Mouse (Mus musculus): Measurements from ENCODE around the gene Tbc1d2. TPM values are rescaled to one million over a fixed set of nuclear protein-coding genes. Genes with fewer than 3 reads are reported as not detected.
"Not testable (repeated sequence)": the region's sequence is repeated elsewhere in the genome, so short reads cannot be mapped to it uniquely, and the experiment has no call there.

Tbc1d2 gene
- polyA plus RNA-seq, 1 experiment = 1.0 TPM

- Histone ChIP-seq H3K4me3 (ENCODE audit: extremely low read depth, insufficient read depth, insufficient read length) (no peak overlapping the region), H3K36me3 (ENCODE audit: control insufficient read depth, insufficient read depth, low read length) (no peaks in the 10 kb centered on the region; the same call in 1 of the 2 replicates), H3K4me1 (ENCODE audit: control insufficient read depth, insufficient read depth, insufficient read length) (peaks cover 19% of the 10 kb centered on the region), H3K27me3 (ENCODE audit: control insufficient read depth, insufficient read depth, low read length) (no peaks in the 10 kb centered on the region), H3K27ac (ENCODE audit: insufficient read depth, low read length) (peak overlapping the region; percentile 68; the same call in 1 of the 2 replicates)
- WGBS = 45% methylated on average over 1 of the region's 1 CpGs
- DNase-seq (ENCODE audit: low read depth in 1 of 2, low spot score in 2 of 2) = no peak
- TF ChIP-seq POLR2A (IDR thresholded peaks at IDR 0.05; ENCODE audit: low read depth, low read length) = no peak
- TF ChIP-seq CTCF (IDR thresholded peaks at IDR 0.05; ENCODE audit: extremely low read depth, insufficient read depth, insufficient read length, insufficient replicate concordance) = no peak
Measured at GRCm38 (mm10) chr4:46578228-46578627, 71.8 kb downstream of the Tbc1d2 start.

GRCm38 (mm10) chr4:46575509-46576284 lies 74.3 kb downstream of the Tbc1d2 start:
- WGBS = 10% methylated on average over 6 of the region's 10 CpGs
- H3K4me3 ChIP-seq (ENCODE audit: extremely low read depth, insufficient read depth, insufficient read length); H3K27me3 ChIP-seq (ENCODE audit: control insufficient read depth, insufficient read depth, low read length); H3K27ac ChIP-seq (ENCODE audit: insufficient read depth, low read length); DNase-seq (ENCODE audit: low read depth in 1 of 2, low spot score in 2 of 2); H3K36me3 ChIP-seq (ENCODE audit: control insufficient read depth, insufficient read depth, low read length): not testable (repeated sequence)
- peaks cover 24% of the 10 kb centered on the region for H3K4me1 ChIP-seq (ENCODE audit: control insufficient read depth, insufficient read depth, insufficient read length)

- no peaks in the 10 kb centered on the region for H3K36me3 ChIP-seq (ENCODE audit: control insufficient read depth, insufficient read depth, low read length)
- H3K4me3 ChIP-seq (ENCODE audit: extremely low read depth, insufficient read depth, insufficient read length) = peak overlapping the region; percentile 38; the same call in 1 of the 2 replicates
- H3K4me1 ChIP-seq (ENCODE audit: control insufficient read depth, insufficient read depth, insufficient read length) = peaks cover 24% of the 10 kb centered on the region
- TF ChIP-seq POLR2A (IDR thresholded peaks at IDR 0.05; ENCODE audit: low read depth, low read length) = no peak
- peak overlapping the region; percentile 89 for H3K27ac ChIP-seq (ENCODE audit: insufficient read depth, low read length)
- no peak for DNase-seq (ENCODE audit: low read depth in 1 of 2, low spot score in 2 of 2)
- WGBS = 5% methylated on average over 10 of the region's 12 CpGs
- H3K27me3 ChIP-seq (ENCODE audit: control insufficient read depth, insufficient read depth, low read length) = no peaks in the 10 kb centered on the region
Measured at GRCm38 (mm10) chr4:46574841-46575240, 75.2 kb downstream of the Tbc1d2 start.

- Histone ChIP-seq H3K27me3 (ENCODE audit: control insufficient read depth, insufficient read depth, low read length) (no peaks in the 10 kb centered on the region), H3K27ac (ENCODE audit: insufficient read depth, low read length) (peak overlapping the region; percentile 89), H3K36me3 (ENCODE audit: control insufficient read depth, insufficient read depth, low read length) (no peaks in the 10 kb centered on the region), H3K4me3 (ENCODE audit: extremely low read depth, insufficient read depth, insufficient read length) (peak overlapping the region; percentile 11), H3K4me1 (ENCODE audit: control insufficient read depth, insufficient read depth, insufficient read length) (peaks cover 24% of the 10 kb centered on the region)
- 17% methylated on average over 9 of the region's 9 CpGs for WGBS
- TF ChIP-seq CTCF (IDR thresholded peaks at IDR 0.05; ENCODE audit: extremely low read depth, insufficient read depth, insufficient read length, insufficient replicate concordance) (no peak), POLR2A (IDR thresholded peaks at IDR 0.05; ENCODE audit: low read depth, low read length) (no peak)
- DNase-seq (ENCODE audit: low read depth in 1 of 2, low spot score in 2 of 2) = no peak
Measured at GRCm38 (mm10) chr4:46574024-46574753, 75.8 kb downstream of the Tbc1d2 start.

- H3K27me3 ChIP-seq (ENCODE audit: control insufficient read depth, insufficient read depth, low read length) = no peaks in the 10 kb centered on the region
- DNase-seq (ENCODE audit: low read depth in 1 of 2, low spot score in 2 of 2) = no peak
- peak overlapping the region; percentile 51 for H3K27ac ChIP-seq (ENCODE audit: insufficient read depth, low read length)
- H3K36me3 ChIP-seq (ENCODE audit: control insufficient read depth, insufficient read depth, low read length) = no peaks in the 10 kb centered on the region
- H3K4me3 ChIP-seq (ENCODE audit: extremely low read depth, insufficient read depth, insufficient read length) = no peak overlapping the region
- WGBS = 50% methylated on average over 4 of the region's 4 CpGs
- H3K4me1 ChIP-seq (ENCODE audit: control insufficient read depth, insufficient read depth, insufficient read length) = peaks cover 25% of the 10 kb centered on the region
- TF ChIP-seq CTCF (IDR thresholded peaks at IDR 0.05; ENCODE audit: extremely low read depth, insufficient read depth, insufficient read length, insufficient replicate concordance) = no peak
- no peak for TF ChIP-seq POLR2A (IDR thresholded peaks at IDR 0.05; ENCODE audit: low read depth, low read length)
Measured at GRCm38 (mm10) chr4:46572616-46573015, 77.4 kb downstream of the Tbc1d2 start.

GRCm38 (mm10) chr4:46571744-46572143 lies 78.3 kb downstream of the Tbc1d2 start:
- no peak overlapping the region for H3K4me3 ChIP-seq (ENCODE audit: extremely low read depth, insufficient read depth, insufficient read length)
- DNase-seq (ENCODE audit: low read depth in 1 of 2, low spot score in 2 of 2) = no peak
- H3K4me1 ChIP-seq (ENCODE audit: control insufficient read depth, insufficient read depth, insufficient read length) = peaks cover 30% of the 10 kb centered on the region
- H3K27ac ChIP-seq (ENCODE audit: insufficient read depth, low read length) = no peak overlapping the region
- no peaks in the 10 kb centered on the region for H3K27me3 ChIP-seq (ENCODE audit: control insufficient read depth, insufficient read depth, low read length)
- 88% methylated on average over 9 of the region's 9 CpGs for WGBS
- H3K36me3 ChIP-seq (ENCODE audit: control insufficient read depth, insufficient read depth, low read length) = no peaks in the 10 kb centered on the region
- TF ChIP-seq CTCF (IDR thresholded peaks at IDR 0.05; ENCODE audit: extremely low read depth, insufficient read depth, insufficient read length, insufficient replicate concordance) (no peak), POLR2A (IDR thresholded peaks at IDR 0.05; ENCODE audit: low read depth, low read length) (no peak)

- H3K4me3 ChIP-seq (ENCODE audit: extremely low read depth, insufficient read depth, insufficient read length) = no peak overlapping the region
- H3K27me3 ChIP-seq (ENCODE audit: control insufficient read depth, insufficient read depth, low read length) = no peaks in the 10 kb centered on the region
- H3K27ac ChIP-seq (ENCODE audit: insufficient read depth, low read length) = no peak overlapping the region
- H3K4me1 ChIP-seq (ENCODE audit: control insufficient read depth, insufficient read depth, insufficient read length) = peaks cover 44% of the 10 kb centered on the region; the same call in 1 of the 2 replicates
- 75% methylated on average over 5 of the region's 5 CpGs for WGBS
- H3K36me3 ChIP-seq (ENCODE audit: control insufficient read depth, insufficient read depth, low read length) = no peaks in the 10 kb centered on the region
- DNase-seq (ENCODE audit: low read depth in 1 of 2, low spot score in 2 of 2) = no peak
- no peak for TF ChIP-seq POLR2A (IDR thresholded peaks at IDR 0.05; ENCODE audit: low read depth, low read length)
- no peak for TF ChIP-seq CTCF (IDR thresholded peaks at IDR 0.05; ENCODE audit: extremely low read depth, insufficient read depth, insufficient read length, insufficient replicate concordance)
Measured at GRCm38 (mm10) chr4:46569671-46570070, 80.3 kb downstream of the Tbc1d2 start.

All from spleen, adult 2 months (tissue).